ENCODE assay signal across 22 mouse cellular contexts in genomic region chr15:102620765-102621164, GRCm38 (mm10). TPM values are rescaled to one million over a fixed set of nuclear protein-coding genes. Genes with fewer than 3 reads are reported as not detected.
DNase-seq lines count a peak whose midpoint lies in the region; ATAC-seq and TF ChIP-seq lines count a peak whose summit lies in the region.
"Had no signal": no experiment of that assay in that cellular context is flagged by ENCODE, and none has a peak within 500 bp of the region (broad histone marks: within the 10 kb centered on the region; RNA-seq: fewer than 3 reads in every experiment).

No protein-coding gene starts in this region.

- WGBS in intestine, postnatal 0 days, result 86% methylated on average over 1 of the region's 1 CpGs
- 88% methylated on average over 1 of the region's 1 CpGs for WGBS in intestine, embryonic 16.5 days
- 78% methylated on average over 1 of the region's 1 CpGs for WGBS in lung, postnatal 0 days
- 82% methylated on average over 1 of the region's 1 CpGs for WGBS in stomach, postnatal 0 days

- no peaks in the 10 kb centered on the region for H3K9me3 ChIP-seq in intestine, postnatal 0 days (ENCODE audit: control insufficient read depth)
- no peaks in the 10 kb centered on the region for H3K9me3 ChIP-seq in intestine, embryonic 16.5 days (ENCODE audit: control insufficient read depth, low read length)
- no peaks in the 10 kb centered on the region for H3K9me3 ChIP-seq in lung, postnatal 0 days (ENCODE audit: low read length)
- no peaks in the 10 kb centered on the region for H3K9me3 ChIP-seq in stomach, postnatal 0 days (ENCODE audit: control insufficient read depth, low read length)
- H3K9me3 ChIP-seq: embryonic facial prominence, embryonic 10.5 days; forebrain, embryonic 13.5 days; heart, embryonic 13.5 days; hindbrain, embryonic 13.5 days had no signal

- H3K27me3 ChIP-seq in intestine, postnatal 0 days (replicated peaks; ENCODE audit: control insufficient read depth, insufficient read depth, low read length), result no peaks in the 10 kb centered on the region
- no peaks in the 10 kb centered on the region for H3K27me3 ChIP-seq in intestine, embryonic 16.5 days (replicated peaks; ENCODE audit: control insufficient read depth, insufficient read depth, low read length)
- no peaks in the 10 kb centered on the region for H3K27me3 ChIP-seq in lung, postnatal 0 days (replicated peaks; ENCODE audit: insufficient read depth, low read length)
- no peaks in the 10 kb centered on the region for H3K27me3 ChIP-seq in stomach, postnatal 0 days (ENCODE audit: control insufficient read depth, insufficient read depth, low read length)
- H3K27me3 ChIP-seq: CH12.LX; forebrain, embryonic 13.5 days; heart, embryonic 13.5 days; hindbrain, embryonic 13.5 days had no signal

- TF ChIP-seq CTCF in gastrocnemius, adult 2 months (IDR thresholded peaks at IDR 0.05), result peak; percentile 19; the same call in 1 of the 2 replicates
- TF ChIP-seq CTCF in intestine, postnatal 0 days (IDR thresholded peaks at IDR 0.05; ENCODE audit: low read depth), result peak; percentile 33
- peak; percentile 29 for TF ChIP-seq CTCF in lung, postnatal 0 days (IDR thresholded peaks at IDR 0.05)
- peak; percentile 35 for TF ChIP-seq CTCF in stomach, postnatal 0 days (IDR thresholded peaks at IDR 0.05; ENCODE audit: low read depth)

- no peak overlapping the region for H3K9ac ChIP-seq in intestine, postnatal 0 days (ENCODE audit: low read depth, low read length)
- no peak overlapping the region for H3K9ac ChIP-seq in intestine, embryonic 16.5 days (ENCODE audit: low read depth, low read length)
- no peak overlapping the region for H3K9ac ChIP-seq in lung, postnatal 0 days (replicated peaks; ENCODE audit: low read depth)
- H3K9ac ChIP-seq in stomach, postnatal 0 days (ENCODE audit: low read length), result no peak overlapping the region
- H3K9ac ChIP-seq: forebrain, embryonic 13.5 days; forebrain, postnatal 0 days; heart, embryonic 13.5 days; hindbrain, embryonic 13.5 days had no signal

- H3K27ac ChIP-seq in gastrocnemius, adult 2 months, result no peak overlapping the region
- no peak overlapping the region for H3K27ac ChIP-seq in intestine, postnatal 0 days (ENCODE audit: low read depth, low read length)
- H3K27ac ChIP-seq in intestine, embryonic 16.5 days (ENCODE audit: low read length), result no peak overlapping the region
- no peak overlapping the region for H3K27ac ChIP-seq in lung, postnatal 0 days (ENCODE audit: low read length)
- H3K27ac ChIP-seq in stomach, postnatal 0 days (replicated peaks), result no peak overlapping the region
- H3K27ac ChIP-seq: embryonic facial prominence, embryonic 10.5 days; forebrain, embryonic 13.5 days; heart, embryonic 13.5 days; hindbrain, embryonic 13.5 days; hindbrain, postnatal 0 days had no signal

- H3K4me1 ChIP-seq in intestine, postnatal 0 days (replicated peaks; ENCODE audit: control insufficient read depth, insufficient read depth, low read length), result no peaks in the 10 kb centered on the region
- peaks cover 22% of the 10 kb centered on the region for H3K4me1 ChIP-seq in intestine, embryonic 16.5 days (ENCODE audit: control insufficient read depth, insufficient read depth, low read length)
- peaks cover 5% of the 10 kb centered on the region; the same call in 1 of the 2 replicates for H3K4me1 ChIP-seq in lung, postnatal 0 days (ENCODE audit: insufficient read depth, low read depth, low read length)
- H3K4me1 ChIP-seq in stomach, postnatal 0 days (replicated peaks; ENCODE audit: control insufficient read depth, insufficient read depth), result no peaks in the 10 kb centered on the region

- H3K4me2 ChIP-seq in intestine, postnatal 0 days (replicated peaks; ENCODE audit: low read depth), result no peak overlapping the region
- no peak overlapping the region for H3K4me2 ChIP-seq in intestine, embryonic 16.5 days (ENCODE audit: low read depth, low read length)
- H3K4me2 ChIP-seq in lung, postnatal 0 days (replicated peaks; ENCODE audit: low read depth, low read length), result no peak overlapping the region
- no peak overlapping the region for H3K4me2 ChIP-seq in stomach, postnatal 0 days (replicated peaks; ENCODE audit: low read depth)
- H3K4me2 ChIP-seq: forebrain, embryonic 13.5 days; heart, embryonic 13.5 days; hindbrain, embryonic 13.5 days had no signal

- no peak for TF ChIP-seq EP300 in lung, postnatal 0 days (IDR thresholded peaks at IDR 0.05)
- no peak for TF ChIP-seq EP300 in stomach, postnatal 0 days (optimal IDR thresholded peaks at IDR 0.05)

- ATAC-seq in intestine, postnatal 0 days, result no peak
- no peak for ATAC-seq in intestine, embryonic 16.5 days
- ATAC-seq in lung, postnatal 0 days, result no peak
- ATAC-seq in stomach, postnatal 0 days (ENCODE audit: low FRiP score, low TSS enrichment), result no peak
- ATAC-seq: forebrain, embryonic 13.5 days; forebrain, postnatal 0 days; hindbrain, postnatal 0 days had no signal

- no peak overlapping the region for H3K4me3 ChIP-seq in gastrocnemius, adult 2 months
- H3K4me3 ChIP-seq in intestine, postnatal 0 days (ENCODE audit: low read depth, low read length), result no peak overlapping the region
- no peak overlapping the region for H3K4me3 ChIP-seq in intestine, embryonic 16.5 days (ENCODE audit: low read length)
- no peak overlapping the region for H3K4me3 ChIP-seq in lung, postnatal 0 days (ENCODE audit: low read depth, low read length)
- no peak overlapping the region for H3K4me3 ChIP-seq in stomach, postnatal 0 days (ENCODE audit: low read depth, low read length)
- H3K4me3 ChIP-seq: embryonic facial prominence, embryonic 10.5 days; forebrain, embryonic 13.5 days; heart, embryonic 13.5 days; hindbrain, embryonic 13.5 days had no signal

- no peak for DNase-seq in gastrocnemius, adult 2 months
- no peak for DNase-seq in gastrocnemius, postnatal 14 days
- DNase-seq in lung, postnatal 0 days (ENCODE audit: low spot score), result no peak
- DNase-seq in lung, postnatal 4 days, result no peak
- no peak for DNase-seq in stomach, postnatal 0 days (ENCODE audit: low spot score)
- DNase-seq in kidney, postnatal 25 days, result no peak
- DNase-seq: adrenal gland, adult 8-10 months; cerebellum, adult 11-12 months; cerebellum, adult 9-11 months; forebrain, postnatal 0 days; gastrocnemius, postnatal 36 days; heart, postnatal 10 days had no signal

- intact Hi-C loops in gastrocnemius, adult 2 months (cut with DNase I), result no loop called here
- intact Hi-C loops in gastrocnemius, postnatal 14 days (cut with DNase I; ENCODE audit: low total_unique reads), result no loop called here

- no peaks in the 10 kb centered on the region for H3K36me3 ChIP-seq in intestine, postnatal 0 days (ENCODE audit: control insufficient read depth, insufficient read depth)
- H3K36me3 ChIP-seq in intestine, embryonic 16.5 days (ENCODE audit: control insufficient read depth, insufficient read depth, low read length), result no peaks in the 10 kb centered on the region
- H3K36me3 ChIP-seq in lung, postnatal 0 days (ENCODE audit: insufficient read depth, low read length), result no peaks in the 10 kb centered on the region
- no peaks in the 10 kb centered on the region for H3K36me3 ChIP-seq in stomach, postnatal 0 days (ENCODE audit: control insufficient read depth, insufficient read depth, low read length)
- H3K36me3 ChIP-seq: hindbrain, embryonic 13.5 days had no signal

RNA-seq across cellular contexts. Expression of gene Gm28047, which starts 4.1 kb away (rescaled TPM):
- total RNA-seq in gastrocnemius, adult 2 months (2021), result 1 to 10 TPM in 1 of 2 experiments, not detected in 1; 1.8 TPM
- 1 to 10 TPM in 1 of 2 experiments, not detected in 1; 1.9 TPM for total RNA-seq in gastrocnemius, postnatal 14 days (2021)
- polyA plus RNA-seq in intestine, postnatal 0 days (2015; fragmentation: Nextera tagmentation; extraction: Ambion mirVana), result not detected in 2 replicates
- polyA plus RNA-seq in intestine, embryonic 16.5 days (2015; fragmentation: Nextera tagmentation; extraction: Ambion mirVana), result not detected in 2 replicates
- polyA plus RNA-seq in lung, postnatal 0 days (2015; fragmentation: Nextera tagmentation; extraction: Ambion mirVana), result not detected in 2 replicates
- not detected in 2 replicates for polyA plus RNA-seq in stomach, postnatal 0 days (2015; fragmentation: Nextera tagmentation; extraction: Ambion mirVana)
- total RNA-seq: CH12.LX; forebrain, postnatal 0 days; hindbrain, postnatal 0 days had no signal
- polyA plus RNA-seq: embryonic facial prominence, embryonic 10.5 days; embryonic facial prominence, embryonic 14.5 days; forebrain, embryonic 13.5 days; heart, embryonic 13.5 days; hindbrain, embryonic 13.5 days; intestine, embryonic 14.5 days had no signal

RNA-seq across cellular contexts. Expression of gene Atf7, which starts 4.5 kb away (rescaled TPM):
- total RNA-seq in gastrocnemius, adult 2 months (2021), result 10 to 100 TPM; 60.2 to 62.5 TPM
- total RNA-seq in gastrocnemius, postnatal 14 days (2021), result 10 to 100 TPM; 49.9 to 51.2 TPM
- 15.0 and 17.1 TPM in 2 replicates for polyA plus RNA-seq in intestine, postnatal 0 days (2015; fragmentation: Nextera tagmentation; extraction: Ambion mirVana)
- polyA plus RNA-seq in intestine, embryonic 16.5 days (2015; fragmentation: Nextera tagmentation; extraction: Ambion mirVana), result 21.9 and 22.5 TPM in 2 replicates
- polyA plus RNA-seq in lung, postnatal 0 days (2015; fragmentation: Nextera tagmentation; extraction: Ambion mirVana), result 37.4 and 42.8 TPM in 2 replicates
- 17.0 and 17.3 TPM in 2 replicates for polyA plus RNA-seq in stomach, postnatal 0 days (2015; fragmentation: Nextera tagmentation; extraction: Ambion mirVana)

RNA-seq across cellular contexts. Expression of gene Atp5g2, which starts 51.4 kb away (rescaled TPM):
- total RNA-seq in gastrocnemius, adult 2 months (2021), result 10 to 100 TPM; 25.6 to 33.1 TPM
- total RNA-seq in gastrocnemius, postnatal 14 days (2021), result 10 to 100 TPM; 27.7 to 28.8 TPM
- 74.5 and 77.9 TPM in 2 replicates for polyA plus RNA-seq in intestine, postnatal 0 days (2015; fragmentation: Nextera tagmentation; extraction: Ambion mirVana)
- polyA plus RNA-seq in intestine, embryonic 16.5 days (2015; fragmentation: Nextera tagmentation; extraction: Ambion mirVana), result 55.5 and 77.3 TPM in 2 replicates
- 48.6 and 49.8 TPM in 2 replicates for polyA plus RNA-seq in lung, postnatal 0 days (2015; fragmentation: Nextera tagmentation; extraction: Ambion mirVana)
- 66.6 and 71.4 TPM in 2 replicates for polyA plus RNA-seq in stomach, postnatal 0 days (2015; fragmentation: Nextera tagmentation; extraction: Ambion mirVana)
